Mouse (Mus musculus): ENCODE data around the gene Clcn2. TPM values are rescaled to one million over a fixed set of nuclear protein-coding genes. Genes with fewer than 3 reads are reported as not detected.

The Clcn2 gene
- polyA plus RNA-seq, 1 experiment = 2.1 TPM

GRCm38 (mm10) chr16:20693111-20693701 lies 24.3 kb downstream of the Clcn2 start, which contains the start of gene Fam131a:
Gene Fam131a (plus strand): TSS chr16:20693241.
- TF ChIP-seq GATA1 (IDR thresholded peaks at IDR 0.05; ENCODE audit: borderline replicate concordance, low read length) (no peak), FLI1 (IDR thresholded peaks at IDR 0.05; ENCODE audit: low read length) (no peak)
- Histone ChIP-seq H3K4me1 (peaks cover 48% of the 10 kb centered on the region), H3K9me3 (no peaks in the 10 kb centered on the region), H3K4me3 (replicated peaks) (peak within 1 kb of the TSS; percentile 90), H3K36me3 (replicated peaks; ENCODE audit: low read length) (peaks cover 52% of the 10 kb centered on the region), H3K27me3 (replicated peaks) (peaks cover 19% of the 10 kb centered on the region)

- Histone ChIP-seq H3K36me3 (replicated peaks; ENCODE audit: low read length) (peaks cover 60% of the 10 kb centered on the region), H3K9me3 (no peaks in the 10 kb centered on the region), H3K4me1 (peaks cover 48% of the 10 kb centered on the region), H3K4me3 (replicated peaks) (peak overlapping the region; percentile 16), H3K27me3 (replicated peaks) (peaks cover 16% of the 10 kb centered on the region)
- TF ChIP-seq FLI1 (IDR thresholded peaks at IDR 0.05; ENCODE audit: low read length) = no peak
- no peak for TF ChIP-seq GATA1 (IDR thresholded peaks at IDR 0.05; ENCODE audit: borderline replicate concordance, low read length)
Observed at GRCm38 (mm10) chr16:20692241-20692965, 25.1 kb downstream of the Clcn2 start.

GRCm38 (mm10) chr16:20691617-20692016 lies 25.9 kb downstream of the Clcn2 start:
- Histone ChIP-seq H3K36me3 (replicated peaks; ENCODE audit: low read length) (peaks cover 68% of the 10 kb centered on the region), H3K27me3 (replicated peaks) (peaks cover 14% of the 10 kb centered on the region), H3K4me3 (replicated peaks) (no peak overlapping the region), H3K4me1 (peaks cover 48% of the 10 kb centered on the region), H3K9me3 (no peaks in the 10 kb centered on the region)
- TF ChIP-seq GATA1 (IDR thresholded peaks at IDR 0.05; ENCODE audit: borderline replicate concordance, low read length) (no peak), FLI1 (IDR thresholded peaks at IDR 0.05; ENCODE audit: low read length) (no peak)

- Histone ChIP-seq H3K36me3 (replicated peaks; ENCODE audit: low read length) (peaks cover 76% of the 10 kb centered on the region), H3K27me3 (replicated peaks) (peaks cover 7% of the 10 kb centered on the region), H3K9me3 (no peaks in the 10 kb centered on the region), H3K4me3 (replicated peaks) (no peak overlapping the region), H3K4me1 (peaks cover 41% of the 10 kb centered on the region)
- no peak for TF ChIP-seq GATA1 (IDR thresholded peaks at IDR 0.05; ENCODE audit: borderline replicate concordance, low read length)
- TF ChIP-seq FLI1 (IDR thresholded peaks at IDR 0.05; ENCODE audit: low read length) = no peak
Observed at GRCm38 (mm10) chr16:20690774-20691173, 26.8 kb downstream of the Clcn2 start.

GRCm38 (mm10) chr16:20677974-20678675 lies 39.4 kb downstream of the Clcn2 start:
- Histone ChIP-seq H3K4me3 (replicated peaks) (peak overlapping the region; percentile 24), H3K9me3 (no peaks in the 10 kb centered on the region), H3K4me1 (peaks cover 85% of the 10 kb centered on the region), H3K36me3 (replicated peaks; ENCODE audit: low read length) (peaks cover 91% of the 10 kb centered on the region), H3K27me3 (replicated peaks) (no peaks in the 10 kb centered on the region)
- TF ChIP-seq GATA1 (IDR thresholded peaks at IDR 0.05; ENCODE audit: borderline replicate concordance, low read length) = no peak
- no peak for TF ChIP-seq FLI1 (IDR thresholded peaks at IDR 0.05; ENCODE audit: low read length)

GRCm38 (mm10) chr16:20677380-20677779 lies 40.2 kb downstream of the Clcn2 start:
- no peaks in the 10 kb centered on the region for H3K27me3 ChIP-seq (replicated peaks)
- peaks cover 84% of the 10 kb centered on the region for H3K36me3 ChIP-seq (replicated peaks; ENCODE audit: low read length)
- H3K9me3 ChIP-seq = no peaks in the 10 kb centered on the region
- peaks cover 85% of the 10 kb centered on the region for H3K4me1 ChIP-seq
- H3K4me3 ChIP-seq (replicated peaks) = peak overlapping the region; percentile 24
- TF ChIP-seq GATA1 (IDR thresholded peaks at IDR 0.05; ENCODE audit: borderline replicate concordance, low read length) = no peak
- no peak for TF ChIP-seq FLI1 (IDR thresholded peaks at IDR 0.05; ENCODE audit: low read length)

- H3K4me1 ChIP-seq = peaks cover 88% of the 10 kb centered on the region
- H3K9me3 ChIP-seq = no peaks in the 10 kb centered on the region
- no peaks in the 10 kb centered on the region for H3K27me3 ChIP-seq (replicated peaks)
- peaks cover 77% of the 10 kb centered on the region for H3K36me3 ChIP-seq (replicated peaks; ENCODE audit: low read length)
- no peak for TF ChIP-seq FLI1 (IDR thresholded peaks at IDR 0.05; ENCODE audit: low read length)
- TF ChIP-seq GATA1 (IDR thresholded peaks at IDR 0.05; ENCODE audit: borderline replicate concordance, low read length) = no peak
- no peak overlapping the region for H3K4me3 ChIP-seq (replicated peaks)
Observed at GRCm38 (mm10) chr16:20676702-20677101, 40.8 kb downstream of the Clcn2 start.

- peaks cover 74% of the 10 kb centered on the region for H3K4me1 ChIP-seq
- peaks cover 62% of the 10 kb centered on the region for H3K36me3 ChIP-seq (replicated peaks; ENCODE audit: low read length)
- H3K27me3 ChIP-seq (replicated peaks) = no peaks in the 10 kb centered on the region
- no peaks in the 10 kb centered on the region for H3K9me3 ChIP-seq
- H3K4me3 ChIP-seq (replicated peaks) = peak overlapping the region; percentile 96
- no peak for TF ChIP-seq FLI1 (IDR thresholded peaks at IDR 0.05; ENCODE audit: low read length)
- no peak for TF ChIP-seq GATA1 (IDR thresholded peaks at IDR 0.05; ENCODE audit: borderline replicate concordance, low read length)
Observed at GRCm38 (mm10) chr16:20675213-20675612, 42.3 kb downstream of the Clcn2 start.

- TF ChIP-seq GATA1 (IDR thresholded peaks at IDR 0.05; ENCODE audit: borderline replicate concordance, low read length) (no peak), FLI1 (IDR thresholded peaks at IDR 0.05; ENCODE audit: low read length) (no peak)
- peak overlapping the region; percentile 96 for H3K4me3 ChIP-seq (replicated peaks)
- H3K9me3 ChIP-seq = no peaks in the 10 kb centered on the region
- peaks cover 60% of the 10 kb centered on the region for H3K4me1 ChIP-seq
- peaks cover 49% of the 10 kb centered on the region for H3K36me3 ChIP-seq (replicated peaks; ENCODE audit: low read length)
- no peaks in the 10 kb centered on the region for H3K27me3 ChIP-seq (replicated peaks)
Observed at GRCm38 (mm10) chr16:20673706-20674303, 43.7 kb downstream of the Clcn2 start.
